Mouse (Mus musculus): ENCODE data around the gene Dlx2. TPM values are rescaled to one million over a fixed set of nuclear protein-coding genes. Genes with fewer than 3 reads are reported as not detected.

Gene Dlx2
- total and polyA plus RNA-seq, 2 experiments from 2014 or later = 1.1 TPM; not detected in 1

- H3K27me3 ChIP-seq (ENCODE audit: control insufficient read depth, insufficient read depth, low read length) = peaks cover 12% of the 10 kb centered on the region; the same call in 1 of the 2 replicates
- DNase-seq (ENCODE audit: low spot score) (no peak), ATAC-seq (ENCODE audit: insufficient read depth, low read depth) (no peak)
- H3K4me3 ChIP-seq (ENCODE audit: low read depth, low read length) = no peak overlapping the region
- H3K9ac ChIP-seq (replicated peaks; ENCODE audit: low read depth, low read length) = no peak overlapping the region
- TF ChIP-seq CTCF (IDR thresholded peaks at IDR 0.05; ENCODE audit: low read depth) = no peak
- no peak for TF ChIP-seq EP300 (IDR thresholded peaks at IDR 0.05; ENCODE audit: low read depth)
- H3K4me1 ChIP-seq (ENCODE audit: control insufficient read depth, insufficient read depth) = no peaks in the 10 kb centered on the region
- H3K36me3 ChIP-seq (replicated peaks; ENCODE audit: control insufficient read depth, insufficient read depth, low read length) = 0 out of 2 replicates have a peak, but pooled peaks cover 5% of the 10 kb centered on the region
- H3K4me2 ChIP-seq (ENCODE audit: low read depth, low read length) = no peak overlapping the region
- WGBS = 86% methylated on average over 4 of the region's 4 CpGs
- no peak overlapping the region for H3K27ac ChIP-seq (ENCODE audit: low read depth)
- H3K9me3 ChIP-seq (replicated peaks; ENCODE audit: control insufficient read depth, low read length) = no peaks in the 10 kb centered on the region
Measured at GRCm38 (mm10) chr2:71516995-71517394, 29.6 kb downstream of the Dlx2 start.

GRCm38 (mm10) chr2:71512326-71512725 lies 34.2 kb downstream of the Dlx2 start:
- 77% methylated on average over 9 of the region's 9 CpGs for WGBS
- no peaks in the 10 kb centered on the region for H3K9me3 ChIP-seq (replicated peaks; ENCODE audit: control insufficient read depth, low read length)
- no peak for ATAC-seq (ENCODE audit: insufficient read depth, low read depth)

GRCm38 (mm10) chr2:71511209-71511608 lies 35.3 kb downstream of the Dlx2 start:
- no peaks in the 10 kb centered on the region for H3K9me3 ChIP-seq (replicated peaks; ENCODE audit: control insufficient read depth, low read length)
- no peak overlapping the region for H3K4me3 ChIP-seq (ENCODE audit: low read depth, low read length)
- H3K4me1 ChIP-seq (ENCODE audit: control insufficient read depth, insufficient read depth) = no peaks in the 10 kb centered on the region
- H3K4me2 ChIP-seq (ENCODE audit: low read depth, low read length) = no peak overlapping the region
- ATAC-seq (ENCODE audit: insufficient read depth, low read depth) (no peak), DNase-seq (ENCODE audit: low spot score) (no peak)
- H3K36me3 ChIP-seq (replicated peaks; ENCODE audit: control insufficient read depth, insufficient read depth, low read length) = peaks cover 8% of the 10 kb centered on the region; the same call in 1 of the 2 replicates
- H3K9ac ChIP-seq (replicated peaks; ENCODE audit: low read depth, low read length) = no peak overlapping the region
- no peaks in the 10 kb centered on the region for H3K27me3 ChIP-seq (ENCODE audit: control insufficient read depth, insufficient read depth, low read length)
- WGBS = 87% methylated on average over 7 of the region's 7 CpGs
- TF ChIP-seq CTCF (IDR thresholded peaks at IDR 0.05; ENCODE audit: low read depth) (no peak), EP300 (IDR thresholded peaks at IDR 0.05; ENCODE audit: low read depth) (no peak)
- H3K27ac ChIP-seq (ENCODE audit: low read depth) = no peak overlapping the region

More at GRCm38 (mm10) chr2:71512326-71512725, 34.2 kb downstream of the Dlx2 start:
- H3K36me3 ChIP-seq (replicated peaks; ENCODE audit: control insufficient read depth, insufficient read depth, low read length) = peaks cover 8% of the 10 kb centered on the region; the same call in 1 of the 2 replicates
- H3K9ac ChIP-seq (replicated peaks; ENCODE audit: low read depth, low read length) = no peak overlapping the region
- no peak overlapping the region for H3K4me3 ChIP-seq (ENCODE audit: low read depth, low read length)
- H3K4me1 ChIP-seq (ENCODE audit: control insufficient read depth, insufficient read depth) = no peaks in the 10 kb centered on the region
- DNase-seq (ENCODE audit: low spot score) = no peak
- no peak for TF ChIP-seq EP300 (IDR thresholded peaks at IDR 0.05; ENCODE audit: low read depth)
- no peak for TF ChIP-seq CTCF (IDR thresholded peaks at IDR 0.05; ENCODE audit: low read depth)
- H3K4me2 ChIP-seq (ENCODE audit: low read depth, low read length) = no peak overlapping the region
- no peak overlapping the region for H3K27ac ChIP-seq (ENCODE audit: low read depth)
- no peaks in the 10 kb centered on the region for H3K27me3 ChIP-seq (ENCODE audit: control insufficient read depth, insufficient read depth, low read length)

GRCm38 (mm10) chr2:71504852-71505251 lies 41.7 kb downstream of the Dlx2 start:
- Histone ChIP-seq H3K36me3 (replicated peaks; ENCODE audit: control insufficient read depth, insufficient read depth, low read length) (no peaks in the 10 kb centered on the region), H3K9me3 (replicated peaks; ENCODE audit: control insufficient read depth, low read length) (no peaks in the 10 kb centered on the region), H3K4me1 (ENCODE audit: control insufficient read depth, insufficient read depth) (no peaks in the 10 kb centered on the region), H3K27me3 (ENCODE audit: control insufficient read depth, insufficient read depth, low read length) (no peaks in the 10 kb centered on the region), H3K9ac (replicated peaks; ENCODE audit: low read depth, low read length) (no peak overlapping the region), H3K27ac (ENCODE audit: low read depth) (no peak overlapping the region), H3K4me3 (ENCODE audit: low read depth, low read length) (no peak overlapping the region), H3K4me2 (ENCODE audit: low read depth, low read length) (no peak overlapping the region)
- TF ChIP-seq CTCF (IDR thresholded peaks at IDR 0.05; ENCODE audit: low read depth) = no peak
- TF ChIP-seq EP300 (IDR thresholded peaks at IDR 0.05; ENCODE audit: low read depth) = no peak
- WGBS = 66% methylated on average over 9 of the region's 9 CpGs
- no peak for ATAC-seq (ENCODE audit: insufficient read depth, low read depth)
- no peak for DNase-seq (ENCODE audit: low spot score)

GRCm38 (mm10) chr2:71499276-71500230 lies 47.0 kb downstream of the Dlx2 start:
- Histone ChIP-seq H3K27me3 (ENCODE audit: control insufficient read depth, insufficient read depth, low read length) (no peaks in the 10 kb centered on the region), H3K9me3 (replicated peaks; ENCODE audit: control insufficient read depth, low read length) (no peaks in the 10 kb centered on the region), H3K4me2 (ENCODE audit: low read depth, low read length) (no peak overlapping the region), H3K27ac (ENCODE audit: low read depth) (no peak overlapping the region), H3K36me3 (replicated peaks; ENCODE audit: control insufficient read depth, insufficient read depth, low read length) (no peaks in the 10 kb centered on the region), H3K4me3 (ENCODE audit: low read depth, low read length) (no peak overlapping the region), H3K9ac (replicated peaks; ENCODE audit: low read depth, low read length) (no peak overlapping the region), H3K4me1 (ENCODE audit: control insufficient read depth, insufficient read depth) (no peaks in the 10 kb centered on the region)
- TF ChIP-seq CTCF (IDR thresholded peaks at IDR 0.05; ENCODE audit: low read depth) (no peak), EP300 (IDR thresholded peaks at IDR 0.05; ENCODE audit: low read depth) (no peak)
- WGBS = 72% methylated on average over 16 of the region's 16 CpGs
- no peak for DNase-seq (ENCODE audit: low spot score)
- no peak for ATAC-seq (ENCODE audit: insufficient read depth, low read depth)
